Mouse (Mus musculus) ES-E14 (cell line): ENCODE results near the gene Actn3. TPM values are rescaled to one million over a fixed set of nuclear protein-coding genes. Genes with fewer than 3 reads are reported as not detected.

Experiments
- DNase-seq: peaks from one replicate; pipeline ENCODE4 v3.0.0-alpha.2; 2013; ENCODE audit warnings: low read depth, low spot score
- H3K27ac ChIP-seq: 2 replicates; pipeline ENCODE4 v1.5.1; 2012; ENCODE audit warnings: low read depth, mild to moderate bottlenecking, low read length, moderate library complexity, mixed read lengths; ENCODE audit not compliant: poor library complexity, insufficient read depth, severe bottlenecking
- H3K36me3 ChIP-seq: 2 replicates; pipeline ENCODE4 v1.6.1; 2012; ENCODE audit warnings: mild to moderate bottlenecking, low read length, moderate library complexity, mixed read lengths; ENCODE audit not compliant: control insufficient read depth, poor library complexity, insufficient read depth, severe bottlenecking
- H3K4me1 ChIP-seq, 2 experiments: fragments of 150-350 bp in 1 of 2; sonication (generic) in 1 of 2; 2 replicates each; pipeline ENCODE4 v1.6.1; 2012; ENCODE audit warnings: low read length in 2 of 2, mild to moderate bottlenecking in 1 of 2, mixed read lengths in 1 of 2; ENCODE audit not compliant: control insufficient read depth in 2 of 2, insufficient read depth in 2 of 2, poor library complexity in 1 of 2
- H3K4me3 ChIP-seq, 2 experiments: fragments of 150-350 bp in 1 of 2; sonication (generic) in 1 of 2; 2 replicates each; pipeline ENCODE4 v1.5.1; 2012; ENCODE audit warnings: low read length in 2 of 2, low read depth in 1 of 2, mild to moderate bottlenecking in 1 of 2, mixed read lengths in 1 of 2; ENCODE audit not compliant: insufficient read depth in 1 of 2, poor library complexity in 1 of 2, severe bottlenecking in 1 of 2
- H3K9ac ChIP-seq: 2 replicates; pipeline ENCODE4 v1.6.1; 2012; ENCODE audit warnings: low read depth, mild to moderate bottlenecking, low read length, mixed read lengths; ENCODE audit not compliant: poor library complexity, insufficient read depth, severe bottlenecking
- H3K9me3 ChIP-seq: fragments of 150-350 bp; sonication (generic); 2 replicates; pipeline ENCODE4 v1.6.1; 2012; ENCODE audit warnings: low read depth, mild to moderate bottlenecking, low read length; ENCODE audit not compliant: control insufficient read depth, insufficient read depth
- CHD2 ChIP-seq: IDR thresholded peaks from 2 replicates; pipeline ENCODE4 v1.6.1; 2014; ENCODE audit warnings: mild to moderate bottlenecking, low read depth, low read length, inconsistent platforms
- HCFC1 ChIP-seq: IDR thresholded peaks from 2 replicates; pipeline ENCODE4 v1.6.1; 2012; ENCODE audit warnings: low read length, inconsistent platforms, borderline replicate concordance; ENCODE audit not compliant: insufficient read depth
- MAFK ChIP-seq: IDR thresholded peaks from 2 replicates; pipeline ENCODE4 v1.6.1; 2014; ENCODE audit warnings: mild to moderate bottlenecking, low read depth, low read length, inconsistent platforms; ENCODE audit not compliant: insufficient read depth
- ZC3H11A ChIP-seq: IDR thresholded peaks from 2 replicates; pipeline ENCODE4 v1.6.1; 2012; ENCODE audit warnings: low read depth, mild to moderate bottlenecking, inconsistent platforms, low read length, borderline replicate concordance
- ZNF384 ChIP-seq: IDR thresholded peaks from 2 replicates; pipeline ENCODE4 v1.6.1; 2012; ENCODE audit warnings: low read depth, low read length, inconsistent platforms
- in situ Hi-C, 2 experiments: fragments of 600-800 bp; cut with MboI; formaldehyde crosslinking; loops; one replicate each; pipeline ENCODE4 v1.15.1; 2025; ENCODE audit warnings: low sequenced_read_pairs in 2 of 2, inconsistent platforms in 1 of 2; ENCODE audit not compliant: unreplicated experiment in 2 of 2
- total RNA-seq: library from RNA; depleted of rRNA; stranded (reverse); fragments of 300-350 nt; gene quantifications from 2 replicates; pipeline ENCODE4 v1.2.3, GENCODE M21; 2012

Gene Actn3
- total RNA-seq, 1 experiment: 48.4 TPM

- H3K36me3 ChIP-seq: peaks cover 72% of the 10 kb centered on the region
- H3K4me1 ChIP-seq: no peaks in the 10 kb centered on the region
- no peak overlapping the region for H3K9ac ChIP-seq
- DNase-seq: no peak
- H3K9me3 ChIP-seq: no peaks in the 10 kb centered on the region
- H3K4me3 ChIP-seq: no peak overlapping the region
- TF ChIP-seq ZNF384: no peak
- TF ChIP-seq MAFK: no peak
- no peak for TF ChIP-seq CHD2
- no peak for TF ChIP-seq HCFC1
- no peak for TF ChIP-seq ZC3H11A
- H3K27ac ChIP-seq: no peak overlapping the region
- in situ Hi-C loops: no loop called here
These were observed 38.4 kb upstream of the Actn3 start for GRCm38 (mm10) chr19:4915924-4916603.

- H3K4me1 ChIP-seq: no peaks in the 10 kb centered on the region
- in situ Hi-C loops: loop anchor here in 1 of 2 experiments (10.0 kb wide), 1 partner anchor 155 kb away; the partner anchor contains the start of gene Rbm4b
- H3K27ac ChIP-seq: no peak overlapping the region
- no peak overlapping the region for H3K4me3 ChIP-seq
- H3K9ac ChIP-seq: no peak overlapping the region
- H3K36me3 ChIP-seq: peaks cover 33% of the 10 kb centered on the region
- TF ChIP-seq CHD2 (no peak), ZNF384 (no peak), MAFK (no peak)
- no peak for DNase-seq
- H3K9me3 ChIP-seq: no peaks in the 10 kb centered on the region
These were observed 31.7 kb upstream of the Actn3 start for GRCm38 (mm10) chr19:4909376-4909775.

GRCm38 (mm10) chr19:4908107-4908506, 30.4 kb upstream of the Actn3 start:
- Histone ChIP-seq H3K4me3 (no peak overlapping the region), H3K4me1 (no peaks in the 10 kb centered on the region), H3K9ac (no peak overlapping the region), H3K27ac (no peak overlapping the region), H3K36me3 (peaks cover 21% of the 10 kb centered on the region), H3K9me3 (no peaks in the 10 kb centered on the region)
- in situ Hi-C loops: loop anchor here in 1 of 2 experiments (10.0 kb wide), 1 partner anchor 153 kb away; the partner anchor contains the start of gene Rbm4b
- TF ChIP-seq ZC3H11A: peak; percentile 59; the same call in 1 of the 2 replicates
- no peak for TF ChIP-seq CHD2
- DNase-seq: peak; percentile 60

- TF ChIP-seq CHD2 (no peak), ZNF384 (no peak), HCFC1 (peak; percentile 84; the same call in 1 of the 2 replicates), ZC3H11A (no peak), MAFK (no peak)
- Histone ChIP-seq H3K36me3 (peaks cover 19% of the 10 kb centered on the region), H3K9me3 (no peaks in the 10 kb centered on the region), H3K9ac (peak within 1 kb of the TSS; percentile 56), H3K27ac (no peak within 1 kb of the TSS), H3K4me3 (peak within 1 kb of the TSS; percentile 67 to 83), H3K4me1 (no peaks in the 10 kb centered on the region)
- DNase-seq: peak; percentile 76
- in situ Hi-C loops: loop anchor here in 1 of 2 experiments (10.0 kb wide), 1 partner anchor 151 kb away; the partner anchor contains the start of gene Rbm4b
These were observed 28.5 kb upstream of the Actn3 start, which contains the start of gene Bbs1 for GRCm38 (mm10) chr19:4905979-4906794. Bbs1 (minus strand) TSS chr19:4906628.
